Mouse (Mus musculus) gonadal fat pad, adult 2 months (tissue): Measurements from ENCODE around the gene Gm6525. TPM values are rescaled to one million over a fixed set of nuclear protein-coding genes. Genes with fewer than 3 reads are reported as not detected.

Source experiments
- DNase-seq: peaks from one replicate; pipeline ENCODE4 v3.0.0-alpha.2; 2012; ENCODE audit warnings: low read depth
- polyA plus RNA-seq: library from polyadenylated mRNA; depleted of rRNA; stranded (reverse); fragments of >200 nt; gene quantifications from 2 replicates; pipeline ENCODE4 v1.2.3, GENCODE M21; 2012

The Gm6525 gene
- polyA plus RNA-seq, 1 experiment, result not detected

- DNase-seq, result no peak
These were observed 4.4 kb upstream of the Gm6525 start for GRCm38 (mm10) chr3:84169393-84170005.

GRCm38 (mm10) chr3:84172406-84172805 is 1.5 kb upstream of the Gm6525 start:
- DNase-seq, result no peak

GRCm38 (mm10) chr3:84175337-84176315 is 1.7 kb downstream of the Gm6525 start:
- no peak for DNase-seq

GRCm38 (mm10) chr3:84177834-84178233 is 3.9 kb downstream of the Gm6525 start:
- no peak for DNase-seq

GRCm38 (mm10) chr3:84180304-84180703 is 6.4 kb downstream of the Gm6525 start:
- no peak for DNase-seq

GRCm38 (mm10) chr3:84181102-84181501 is 7.2 kb downstream of the Gm6525 start:
- DNase-seq, result peak; percentile 50

GRCm38 (mm10) chr3:84181717-84182116 is 7.8 kb downstream of the Gm6525 start:
- no peak for DNase-seq

- DNase-seq, result no peak
These were observed 15.8 kb downstream of the Gm6525 start for GRCm38 (mm10) chr3:84189629-84190173.

GRCm38 (mm10) chr3:84190513-84191061 is 16.7 kb downstream of the Gm6525 start:
- DNase-seq, result no peak

- DNase-seq, result peak; percentile 81
These were observed 17.4 kb downstream of the Gm6525 start for GRCm38 (mm10) chr3:84191141-84191881.

GRCm38 (mm10) chr3:84193881-84194280 is 20.0 kb downstream of the Gm6525 start:
- no peak for DNase-seq

- DNase-seq, result no peak
These were observed 24.3 kb downstream of the Gm6525 start for GRCm38 (mm10) chr3:84198229-84198628.

GRCm38 (mm10) chr3:84199516-84199915 is 25.6 kb downstream of the Gm6525 start:
- DNase-seq, result no peak

GRCm38 (mm10) chr3:84200559-84201420 is 26.9 kb downstream of the Gm6525 start:
- no peak for DNase-seq

- DNase-seq, result no peak
These were observed 30.7 kb downstream of the Gm6525 start for GRCm38 (mm10) chr3:84204640-84205039.

- DNase-seq, result no peak
These were observed 31.7 kb downstream of the Gm6525 start for GRCm38 (mm10) chr3:84205650-84206049.

GRCm38 (mm10) chr3:84206106-84206505 is 32.2 kb downstream of the Gm6525 start:
- no peak for DNase-seq

GRCm38 (mm10) chr3:84207366-84207765 is 33.5 kb downstream of the Gm6525 start:
- DNase-seq, result no peak

- DNase-seq, result no peak
These were observed 34.6 kb downstream of the Gm6525 start for GRCm38 (mm10) chr3:84208475-84208874.

- no peak for DNase-seq
These were observed 35.1 kb downstream of the Gm6525 start for GRCm38 (mm10) chr3:84208917-84209513.
